Mouse (Mus musculus) heart, postnatal 0 days (tissue): ENCODE data around the gene Rnase10. TPM values are rescaled to one million over a fixed set of nuclear protein-coding genes. Genes with fewer than 3 reads are reported as not detected.
A peak's percentile ranks its signal among the peaks of the same experiment; 100 is the strongest.
"Not testable (repeated sequence)": the region's sequence is repeated elsewhere in the genome, so short reads cannot be mapped to it uniquely, and the experiment has no call there.

Experiments
- ATAC-seq: fragments of 200-750 bp; cut with Nextera tagmentation; 2 replicates; pipeline ENCODE4 v1.8.0; 2017; ENCODE audit warnings: low read depth, moderate number of reproducible peaks, moderate library complexity; ENCODE audit not compliant: insufficient read depth
- DNase-seq: peaks from one replicate; pipeline ENCODE4 v3.0.0-alpha.2; 2016; ENCODE audit warnings: low spot score
- H3K27ac ChIP-seq: fragments of 300-500 bp; sonication (generic); 2 replicates; pipeline ENCODE4 v1.5.1; 2014; ENCODE audit warnings: low read depth, mild to moderate bottlenecking
- H3K27me3 ChIP-seq: fragments of 300-500 bp; sonication (generic); 2 replicates; pipeline ENCODE4 v1.6.1; 2014; ENCODE audit warnings: low read length, mixed read lengths; ENCODE audit not compliant: control insufficient read depth, insufficient read depth
- H3K36me3 ChIP-seq: fragments of 300-500 bp; sonication (generic); replicated peaks from 2 replicates; pipeline ENCODE4 v1.6.1; 2014; ENCODE audit warnings: low read length, mixed read lengths; ENCODE audit not compliant: control insufficient read depth, insufficient read depth
- H3K4me1 ChIP-seq: fragments of 300-500 bp; sonication (generic); 2 replicates; pipeline ENCODE4 v1.6.1; 2014; ENCODE audit warnings: antibody characterized with exemption; ENCODE audit not compliant: control insufficient read depth, insufficient read depth
- H3K4me2 ChIP-seq: fragments of 300-500 bp; sonication (generic); 2 replicates; pipeline ENCODE4 v1.6.1; 2014; ENCODE audit warnings: low read depth, mild to moderate bottlenecking, low read length, moderate library complexity
- H3K4me3 ChIP-seq: fragments of 300-500 bp; sonication (generic); 2 replicates; pipeline ENCODE4 v1.5.1; 2014; ENCODE audit warnings: low read depth, low read length
- H3K9ac ChIP-seq: fragments of 300-500 bp; sonication (generic); replicated peaks from 2 replicates; pipeline ENCODE4 v1.6.1; 2014; ENCODE audit warnings: low read depth, low read length, mixed read lengths
- H3K9me3 ChIP-seq: fragments of 300-500 bp; sonication (generic); replicated peaks from 2 replicates; pipeline ENCODE4 v1.6.1; 2016; ENCODE audit warnings: low read length; ENCODE audit not compliant: control insufficient read depth
- CTCF ChIP-seq: IDR thresholded peaks from 2 replicates; pipeline ENCODE4 v1.5.1; 2016; ENCODE audit warnings: antibody characterized with exemption, control low read depth, low read depth
- EP300 ChIP-seq: IDR thresholded peaks from 2 replicates; pipeline ENCODE4 v1.6.1; 2016; ENCODE audit warnings: antibody characterized with exemption, low read depth
- WGBS: fragments of 180-500 bp; shearing (Covaris S2); extraction: QIAGEN DNeasy Blood & Tissue Kit; methylation state at CpG from one replicate; pipeline ENCODE4 v1.1.7; 2014; 5-methylcytosine and 5-hydroxymethylcytosine counted together
- polyA plus RNA-seq: library from polyadenylated mRNA; unstranded; fragments of >200 nt; fragmentation: Nextera tagmentation; extraction: Ambion mirVana; gene quantifications from 2 replicates; pipeline ENCODE4 v1.2.1, GENCODE M21; 2015
- total RNA-seq: library from RNA; depleted of rRNA; stranded (reverse); fragments of >200 nt; gene quantifications from 2 replicates; pipeline ENCODE4 v1.2.3, GENCODE M21; 2014; ENCODE audit warnings: low replicate concordance

Gene Rnase10
- total and polyA plus RNA-seq, 2 experiments from 2014 or later = 0.38 TPM; not detected in 1

GRCm38 (mm10) chr14:50976674-50977073 lies 30.9 kb upstream of the Rnase10 start:
- Histone ChIP-seq H3K4me3 (no peak overlapping the region), H3K4me2 (peak overlapping the region; percentile 28), H3K36me3 (no peaks in the 10 kb centered on the region), H3K27ac (no peak overlapping the region), H3K9ac (no peak overlapping the region), H3K9me3 (no peaks in the 10 kb centered on the region), H3K4me1 (no peaks in the 10 kb centered on the region; the same call in 1 of the 2 replicates), H3K27me3 (no peaks in the 10 kb centered on the region)
- no peak for ATAC-seq
- TF ChIP-seq EP300 = no peak
- no peak; the same call in 1 of the 2 replicates for TF ChIP-seq CTCF
- DNase-seq = no peak
- WGBS = 31% methylated on average over 9 of the region's 9 CpGs

- H3K9me3 ChIP-seq, H3K9ac ChIP-seq, H3K4me1 ChIP-seq, H3K27me3 ChIP-seq, ATAC-seq, H3K4me2 ChIP-seq, H3K36me3 ChIP-seq, DNase-seq, H3K4me3 ChIP-seq, H3K27ac ChIP-seq: not testable (repeated sequence)
- WGBS = 90% methylated on average over 6 of the region's 6 CpGs
These were observed 29.1 kb upstream of the Rnase10 start for GRCm38 (mm10) chr14:50978451-50978850.

- H3K27me3 ChIP-seq = no peaks in the 10 kb centered on the region
- no peak overlapping the region for H3K27ac ChIP-seq
- no peaks in the 10 kb centered on the region for H3K36me3 ChIP-seq
- H3K9me3 ChIP-seq = no peaks in the 10 kb centered on the region
- no peak for TF ChIP-seq EP300
- no peak for TF ChIP-seq CTCF
- H3K9ac ChIP-seq = no peak overlapping the region
- H3K4me3 ChIP-seq = no peak overlapping the region
- ATAC-seq (no peak), DNase-seq (no peak)
- no peak overlapping the region for H3K4me2 ChIP-seq
- H3K4me1 ChIP-seq = no peaks in the 10 kb centered on the region; the same call in 1 of the 2 replicates
These were observed 27.9 kb upstream of the Rnase10 start for GRCm38 (mm10) chr14:50979631-50980030.

- Histone ChIP-seq H3K9ac (no peak overlapping the region), H3K4me1 (no peaks in the 10 kb centered on the region; the same call in 1 of the 2 replicates), H3K9me3 (no peaks in the 10 kb centered on the region), H3K4me2 (no peak overlapping the region), H3K27me3 (no peaks in the 10 kb centered on the region), H3K36me3 (no peaks in the 10 kb centered on the region), H3K4me3 (no peak overlapping the region), H3K27ac (no peak overlapping the region)
- WGBS = 33% methylated on average over 2 of the region's 2 CpGs
- ATAC-seq = no peak
- TF ChIP-seq EP300 (no peak), CTCF (no peak)
- DNase-seq = no peak
These were observed 26.3 kb upstream of the Rnase10 start for GRCm38 (mm10) chr14:50981207-50981606.

- no peak for ATAC-seq
- no peaks in the 10 kb centered on the region for H3K36me3 ChIP-seq
- no peaks in the 10 kb centered on the region for H3K9me3 ChIP-seq
- 53% methylated on average over 5 of the region's 5 CpGs for WGBS
- H3K27ac ChIP-seq = no peak overlapping the region
- DNase-seq = no peak
- H3K4me2 ChIP-seq = no peak overlapping the region
- H3K27me3 ChIP-seq = no peaks in the 10 kb centered on the region
- H3K9ac ChIP-seq = no peak overlapping the region
- no peak for TF ChIP-seq CTCF
- TF ChIP-seq EP300 = no peak
- H3K4me3 ChIP-seq = no peak overlapping the region
- H3K4me1 ChIP-seq = no peaks in the 10 kb centered on the region; the same call in 1 of the 2 replicates
These were observed 25.7 kb upstream of the Rnase10 start for GRCm38 (mm10) chr14:50981837-50982236.

- 70% methylated on average over 2 of the region's 2 CpGs for WGBS
- no peak overlapping the region for H3K4me2 ChIP-seq
- no peak overlapping the region for H3K4me3 ChIP-seq
- ATAC-seq (no peak), DNase-seq (no peak)
- TF ChIP-seq EP300 = no peak
- no peak for TF ChIP-seq CTCF
- no peaks in the 10 kb centered on the region for H3K27me3 ChIP-seq
- H3K36me3 ChIP-seq = no peaks in the 10 kb centered on the region
- H3K27ac ChIP-seq = no peak overlapping the region
- no peaks in the 10 kb centered on the region for H3K4me1 ChIP-seq
- no peaks in the 10 kb centered on the region for H3K9me3 ChIP-seq
- no peak overlapping the region for H3K9ac ChIP-seq
These were observed 19.9 kb upstream of the Rnase10 start for GRCm38 (mm10) chr14:50987668-50988067.
